Mouse (Mus musculus): ENCODE measurements around the gene Aim2.
"Not testable (repeated sequence)": the region's sequence is repeated elsewhere in the genome, so short reads cannot be mapped to it uniquely, and the experiment has no call there.

The Aim2 gene

GRCm38 (mm10) chr1:173350372-173350957, at the start of gene Aim2:
Gene Aim2 (plus strand): TSS chr1:173350879.
- no peak for DNase-seq (ENCODE audit: extremely low read depth, low read depth, low spot score)

GRCm38 (mm10) chr1:173302795-173303194, 47.9 kb upstream of the Aim2 start:
- not testable (repeated sequence) for DNase-seq (ENCODE audit: extremely low read depth, low read depth, low spot score)

- DNase-seq (ENCODE audit: extremely low read depth, low read depth, low spot score) = not testable (repeated sequence)
Measured at GRCm38 (mm10) chr1:173313535-173314050, 37.1 kb upstream of the Aim2 start.

- DNase-seq (ENCODE audit: extremely low read depth, low read depth, low spot score) = no peak
Measured at GRCm38 (mm10) chr1:173315725-173316124, 35.0 kb upstream of the Aim2 start.

GRCm38 (mm10) chr1:173317925-173318477, 32.7 kb upstream of the Aim2 start:
- no peak for DNase-seq (ENCODE audit: extremely low read depth, low read depth, low spot score)

- DNase-seq (ENCODE audit: extremely low read depth, low read depth, low spot score) = no peak
Measured at GRCm38 (mm10) chr1:173321593-173322248, 29.0 kb upstream of the Aim2 start.

- no peak for DNase-seq (ENCODE audit: extremely low read depth, low read depth, low spot score)
Measured at GRCm38 (mm10) chr1:173322249-173322627, 28.4 kb upstream of the Aim2 start.

- no peak for DNase-seq (ENCODE audit: extremely low read depth, low read depth, low spot score)
Measured at GRCm38 (mm10) chr1:173323839-173324585, 26.7 kb upstream of the Aim2 start.

- DNase-seq (ENCODE audit: extremely low read depth, low read depth, low spot score) = no peak
Measured at GRCm38 (mm10) chr1:173324961-173325360, 25.7 kb upstream of the Aim2 start.

GRCm38 (mm10) chr1:173325395-173325794, 25.3 kb upstream of the Aim2 start:
- DNase-seq (ENCODE audit: extremely low read depth, low read depth, low spot score) = no peak

- no peak for DNase-seq (ENCODE audit: extremely low read depth, low read depth, low spot score)
Measured at GRCm38 (mm10) chr1:173326552-173326951, 24.1 kb upstream of the Aim2 start.

- DNase-seq (ENCODE audit: extremely low read depth, low read depth, low spot score) = no peak
Measured at GRCm38 (mm10) chr1:173328446-173328845, 22.2 kb upstream of the Aim2 start.

GRCm38 (mm10) chr1:173329185-173329584, 21.5 kb upstream of the Aim2 start:
- DNase-seq (ENCODE audit: extremely low read depth, low read depth, low spot score) = no peak

GRCm38 (mm10) chr1:173329743-173330142, 20.9 kb upstream of the Aim2 start:
- no peak for DNase-seq (ENCODE audit: extremely low read depth, low read depth, low spot score)

GRCm38 (mm10) chr1:173332418-173332817, 18.3 kb upstream of the Aim2 start:
- DNase-seq (ENCODE audit: extremely low read depth, low read depth, low spot score) = no peak

GRCm38 (mm10) chr1:173333312-173334253, 17.1 kb upstream of the Aim2 start, which contains the start of gene Ackr1:
Gene Ackr1 (minus strand): TSS chr1:173333750.
- no peak for DNase-seq (ENCODE audit: extremely low read depth, low read depth, low spot score)

- no peak for DNase-seq (ENCODE audit: extremely low read depth, low read depth, low spot score)
Measured at GRCm38 (mm10) chr1:173335903-173336302, 14.8 kb upstream of the Aim2 start.

- no peak for DNase-seq (ENCODE audit: extremely low read depth, low read depth, low spot score)
Measured at GRCm38 (mm10) chr1:173337008-173337407, 13.7 kb upstream of the Aim2 start.

- DNase-seq (ENCODE audit: extremely low read depth, low read depth, low spot score) = no peak
Measured at GRCm38 (mm10) chr1:173339543-173339942, 11.1 kb upstream of the Aim2 start.

- DNase-seq (ENCODE audit: extremely low read depth, low read depth, low spot score) = no peak
Measured at GRCm38 (mm10) chr1:173342425-173342824, 8.3 kb upstream of the Aim2 start.
